Mouse (Mus musculus) CH12.LX (cell line): ENCODE results near the gene Psap. TPM values are rescaled to one million over a fixed set of nuclear protein-coding genes. Genes with fewer than 3 reads are reported as not detected.

Source experiments
- DNase-seq: peaks from one replicate; pipeline ENCODE4 v3.0.0-alpha.2; 2013; ENCODE audit errors: extremely low read depth
- H3K27ac ChIP-seq: 2 replicates; pipeline ENCODE4 v1.5.1; 2012; ENCODE audit warnings: low read depth, mild to moderate bottlenecking, control low read depth, moderate library complexity; ENCODE audit not compliant: insufficient read depth
- H3K27me3 ChIP-seq: replicated peaks from 2 replicates; pipeline ENCODE3; 2012; ENCODE audit warnings: inconsistent platforms
- H3K36me3 ChIP-seq, 2 experiments: replicated peaks in 1 of 2; 2 replicates each; pipeline versions ENCODE3 to v1.6.1; 2012; ENCODE audit warnings: inconsistent platforms in 1 of 2, low read length in 1 of 2, mild to moderate bottlenecking in 1 of 2, mixed read lengths in 1 of 2, moderate library complexity in 1 of 2; ENCODE audit not compliant: control insufficient read depth in 1 of 2, insufficient read depth in 1 of 2
- H3K4me1 ChIP-seq, 2 experiments: 2 replicates each; pipeline ENCODE4 v1.6.1; 2012; ENCODE audit warnings: inconsistent platforms in 1 of 2, moderate library complexity in 1 of 2; ENCODE audit not compliant: insufficient read depth in 2 of 2, control insufficient read depth in 1 of 2
- H3K4me2 ChIP-seq: 2 replicates; pipeline ENCODE4 v1.6.1; 2012; ENCODE audit warnings: low read depth, mild to moderate bottlenecking, control low read depth; ENCODE audit not compliant: poor library complexity, insufficient read depth, severe bottlenecking
- H3K4me3 ChIP-seq, 3 experiments: fragments of 150-350 bp in 1 of 3; sonication (generic) in 1 of 3; replicated peaks in 1 of 3; 2 replicates each; pipeline versions ENCODE3 to v1.5.1; 2011 to 2012; ENCODE audit warnings: low read depth in 2 of 3, low read length in 2 of 3, mild to moderate bottlenecking in 2 of 3, moderate library complexity in 2 of 3, control low read depth in 1 of 3, improper control_type of control experiment in 1 of 3, inconsistent platforms in 1 of 3, mixed read lengths in 1 of 3; ENCODE audit not compliant: poor library complexity in 1 of 3
- H3K79me2 ChIP-seq: replicated peaks from 2 replicates; pipeline ENCODE4 v1.6.1; 2012; ENCODE audit warnings: mild to moderate bottlenecking, moderate library complexity; ENCODE audit not compliant: control insufficient read depth, poor library complexity, insufficient read depth, severe bottlenecking; ENCODE audit errors: extremely low read depth
- H3K9ac ChIP-seq: 2 replicates; pipeline ENCODE4 v1.6.1; 2012; ENCODE audit warnings: low read depth, mild to moderate bottlenecking, control low read depth, moderate library complexity; ENCODE audit not compliant: insufficient read depth
- H3K9me3 ChIP-seq: replicated peaks from 2 replicates; pipeline ENCODE3; 2012; ENCODE audit warnings: low read length, inconsistent platforms, mixed read lengths
- CHD2 ChIP-seq: IDR thresholded peaks from 2 replicates; pipeline ENCODE4 v1.6.1; 2011; ENCODE audit warnings: low read length, improper control_type of control experiment
- E2F4 ChIP-seq: IDR thresholded peaks from 2 replicates; pipeline ENCODE4 v1.6.1; 2011; ENCODE audit warnings: low read depth, low read length, improper control_type of control experiment; ENCODE audit not compliant: insufficient replicate concordance
- ELF1 ChIP-seq: IDR thresholded peaks from 2 replicates; pipeline ENCODE4 v1.6.1; 2014; ENCODE audit warnings: low read depth, mild to moderate bottlenecking, inconsistent platforms, low read length, improper control_type of control experiment
- EP300 ChIP-seq: IDR thresholded peaks from 2 replicates; pipeline ENCODE4 v1.6.1; 2011; ENCODE audit warnings: low read length, improper control_type of control experiment
- ETS1 ChIP-seq: conservative IDR thresholded peaks from 2 replicates; pipeline ENCODE4 v1.6.1; 2012; ENCODE audit warnings: low read depth, mild to moderate bottlenecking, inconsistent platforms, low read length, improper control_type of control experiment, moderate library complexity
- IRF4 ChIP-seq: IDR thresholded peaks from 2 replicates; pipeline ENCODE4 v1.6.1; 2014; ENCODE audit warnings: low read depth, mild to moderate bottlenecking, inconsistent platforms, low read length, improper control_type of control experiment
- JUN ChIP-seq: IDR thresholded peaks from 2 replicates; pipeline ENCODE4 v1.6.1; 2011; ENCODE audit warnings: low read depth, mild to moderate bottlenecking, low read length, improper control_type of control experiment, moderate library complexity; ENCODE audit not compliant: insufficient read depth
- MEF2A ChIP-seq: IDR thresholded peaks from 2 replicates; pipeline ENCODE4 v1.6.1; 2014; ENCODE audit warnings: low read depth, mild to moderate bottlenecking, inconsistent platforms, low read length, improper control_type of control experiment, borderline replicate concordance
- PAX5 ChIP-seq: IDR thresholded peaks from 2 replicates; pipeline ENCODE4 v1.6.1; 2012; ENCODE audit warnings: low read length, inconsistent platforms, mixed read lengths
- ZC3H11A ChIP-seq: IDR thresholded peaks from 2 replicates; pipeline ENCODE4 v1.6.1; 2012; ENCODE audit warnings: low read depth, mild to moderate bottlenecking, inconsistent platforms, low read length, improper control_type of control experiment
- dilution Hi-C: fragments of 300-500 bp; cut with MboI; formaldehyde crosslinking; loops from 2 replicates; pipeline ENCODE4 v1.14.3; 2020; ENCODE audit warnings: low sequenced_read_pairs; ENCODE audit not compliant: extremely low pct_unique_long_range_greater_than_20kb, extremely low pct_ligation_motif_present
- in situ Hi-C: fragments of 300-500 bp; cut with MboI; formaldehyde crosslinking; loops from 3 replicates; pipeline ENCODE4 v1.14.3; 2019; ENCODE audit warnings: low sequenced_read_pairs, low pct_ligation_motif_present, low pct_unique_long_range_greater_than_20kb, mixed read lengths
- polyA plus RNA-seq: library from polyadenylated mRNA; unstranded; fragments of >175 nt; gene quantifications from 2 replicates; pipeline ENCODE4 v1.2.1, GENCODE M21; 2012; ENCODE audit warnings: low read depth; ENCODE audit not compliant: insufficient read length
- total RNA-seq, 2 experiments: library from RNA; depleted of rRNA; stranded (reverse); fragments of 300-350 nt in 1 of 2; fragments of >200 nt in 1 of 2; gene quantifications; 2 replicates each; pipeline ENCODE4 v1.2.3; 2012 to 2014

Gene Psap
- total and polyA plus RNA-seq, 3 experiments, result 223 to 470 (median 300) TPM

- Histone ChIP-seq H3K27ac (peak overlapping the region; percentile 65), H3K36me3 (peaks cover 2 to 20% of the 10 kb centered on the region in 2 experiments), H3K9me3 (no peaks in the 10 kb centered on the region)
- in situ Hi-C loops, result no loop called here
- TF ChIP-seq MEF2A, result no peak
- TF ChIP-seq ETS1, result no peak
- no peak for TF ChIP-seq E2F4
- TF ChIP-seq EP300, result 0 out of 2 replicates have a peak, but pooled peaks have one; percentile 21
- no peak for TF ChIP-seq JUN
- TF ChIP-seq IRF4, result no peak
- no peak for TF ChIP-seq PAX5
- TF ChIP-seq ELF1, result 0 out of 2 replicates have a peak, but pooled peaks have one; percentile 15
- no peak for TF ChIP-seq CHD2
- TF ChIP-seq, all 38 proteins: peak for 2
- dilution Hi-C loops, result no loop called here
- Histone ChIP-seq H3K4me1 (peaks cover 16 to 61% of the 10 kb centered on the region in 2 experiments), H3K4me2 (peak overlapping the region; percentile 74), H3K9ac (peak overlapping the region; percentile 37), H3K27me3 (no peaks in the 10 kb centered on the region), H3K4me3 (peak overlapping the region; percentile 41 to 49 (median 48)), H3K79me2 (peaks cover 78% of the 10 kb centered on the region)
- no peak for DNase-seq
Observed at GRCm38 (mm10) chr10:60280353-60280752, 2.9 kb downstream of the Psap start.

- Histone ChIP-seq H3K9me3 (no peaks in the 10 kb centered on the region), H3K27ac (0 out of 2 replicates have a peak overlapping the region, but pooled peaks have one; percentile 11), H3K27me3 (no peaks in the 10 kb centered on the region), H3K9ac (peak overlapping the region; percentile 37), H3K36me3 (peaks cover 4 to 24% of the 10 kb centered on the region in 2 experiments), H3K4me2 (peak overlapping the region; percentile 74), H3K4me1 (peaks cover 21 to 70% of the 10 kb centered on the region in 2 experiments), H3K4me3 (peak overlapping the region in 2 of 3 experiments; percentile 21 to 49), H3K79me2 (peaks cover 91% of the 10 kb centered on the region)
- DNase-seq, result no peak
- dilution Hi-C loops, result no loop called here
- TF ChIP-seq ETS1 (no peak), MEF2A (no peak), ZC3H11A (no peak), IRF4 (no peak), EP300 (0 out of 2 replicates have a peak, but pooled peaks have one; percentile 4)
- in situ Hi-C loops, result no loop called here
Observed at GRCm38 (mm10) chr10:60281571-60282050, 4.2 kb downstream of the Psap start.
